Mouse (Mus musculus): ENCODE measurements around the gene Fam131a.

GRCm38 (mm10) chr16:20750518-20750917 lies 57.5 kb downstream of the Fam131a start:
- TF ChIP-seq POLR2A (IDR thresholded peaks at IDR 0.05; ENCODE audit: low read depth, low read length) (no peak), CTCF (IDR thresholded peaks at IDR 0.05; ENCODE audit: borderline replicate concordance, insufficient read depth, low read length) (no peak)

All from embryonic fibroblast, embryonic 13.5 days (primary cell).